Mouse (Mus musculus) kidney, embryonic 16.5 days (tissue): ENCODE data around the gene Aqp7. TPM values are rescaled to one million over a fixed set of nuclear protein-coding genes. Genes with fewer than 3 reads are reported as not detected.
A peak's percentile ranks its signal among the peaks of the same experiment; 100 is the strongest.

Source experiments
- ATAC-seq: fragments of 200-750 bp; cut with Nextera tagmentation; 2 replicates; pipeline ENCODE4 v1.8.0; 2017; ENCODE audit warnings: moderate TSS enrichment; ENCODE audit not compliant: low FRiP score, low TSS enrichment
- H3K27ac ChIP-seq: fragments of 300-500 bp; sonication (generic); 2 replicates; pipeline ENCODE4 v1.5.1; 2014; ENCODE audit warnings: low read length
- H3K27me3 ChIP-seq: fragments of 300-500 bp; sonication (generic); 2 replicates; pipeline ENCODE4 v1.6.1; 2014; ENCODE audit warnings: low read length, control low read depth, mixed read lengths; ENCODE audit not compliant: insufficient read depth
- H3K36me3 ChIP-seq: fragments of 300-500 bp; sonication (generic); 2 replicates; pipeline ENCODE4 v1.6.1; 2014; ENCODE audit warnings: low read length, control low read depth, mixed read lengths; ENCODE audit not compliant: insufficient read depth
- H3K4me1 ChIP-seq: fragments of 300-500 bp; sonication (generic); 2 replicates; pipeline ENCODE4 v1.6.1; 2014; ENCODE audit warnings: low read length, control low read depth, mixed read lengths; ENCODE audit not compliant: insufficient read depth
- H3K4me2 ChIP-seq: fragments of 300-500 bp; sonication (generic); replicated peaks from 2 replicates; pipeline ENCODE4 v1.6.1; 2014; ENCODE audit warnings: low read depth, low read length
- H3K4me3 ChIP-seq: fragments of 300-500 bp; sonication (generic); 2 replicates; pipeline ENCODE4 v1.5.1; 2014; ENCODE audit warnings: mild to moderate bottlenecking, low read length
- H3K9ac ChIP-seq: fragments of 300-500 bp; sonication (generic); replicated peaks from 2 replicates; pipeline ENCODE4 v1.6.1; 2014; ENCODE audit warnings: low read length
- H3K9me3 ChIP-seq: fragments of 300-500 bp; sonication (generic); 2 replicates; pipeline ENCODE4 v1.6.1; 2016; ENCODE audit warnings: low read length, control low read depth
- WGBS: fragments of 180-500 bp; shearing (Covaris S2); extraction: QIAGEN DNeasy Blood & Tissue Kit; methylation state at CpG from one replicate; pipeline ENCODE4 v1.1.7; 2014; 5-methylcytosine and 5-hydroxymethylcytosine counted together
- polyA plus RNA-seq: library from polyadenylated mRNA; unstranded; fragments of >200 nt; fragmentation: Nextera tagmentation; extraction: Ambion mirVana; gene quantifications from 2 replicates; pipeline ENCODE4 v1.2.1, GENCODE M21; 2015

Gene Aqp7
- polyA plus RNA-seq, 1 experiment from 2014 or later: 1.2 TPM

DNA sequence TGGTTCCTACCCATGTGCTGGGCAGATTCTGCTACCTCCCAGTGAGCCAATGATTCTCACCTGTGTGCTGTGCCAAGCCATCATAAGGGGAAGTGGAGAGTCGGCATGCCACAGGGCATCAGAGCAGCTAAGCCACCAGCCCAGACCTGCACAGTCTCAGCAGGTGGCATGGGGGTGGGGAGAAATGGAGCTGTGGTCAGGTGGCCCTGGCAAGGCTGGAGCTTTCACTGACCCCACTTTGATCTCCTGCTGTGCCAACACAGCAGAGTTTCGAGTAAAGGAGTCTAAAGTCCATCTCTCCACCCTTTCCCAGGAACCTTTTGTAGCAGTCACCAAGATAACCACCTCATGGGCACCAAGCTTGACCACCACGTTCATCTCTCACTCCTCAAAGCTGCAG is 20.1 kb downstream of the Aqp7 start:
- Histone ChIP-seq H3K9ac (no peak overlapping the region), H3K27ac (no peak overlapping the region), H3K36me3 (peaks cover 26% of the 10 kb centered on the region), H3K4me3 (no peak overlapping the region), H3K4me1 (no peaks in the 10 kb centered on the region), H3K27me3 (no peaks in the 10 kb centered on the region), H3K4me2 (no peak overlapping the region), H3K9me3 (no peaks in the 10 kb centered on the region)
- 86% methylated on average over 3 of the region's 3 CpGs for WGBS
- ATAC-seq: peak; percentile 76; the same call in 1 of the 2 replicates

DNA sequence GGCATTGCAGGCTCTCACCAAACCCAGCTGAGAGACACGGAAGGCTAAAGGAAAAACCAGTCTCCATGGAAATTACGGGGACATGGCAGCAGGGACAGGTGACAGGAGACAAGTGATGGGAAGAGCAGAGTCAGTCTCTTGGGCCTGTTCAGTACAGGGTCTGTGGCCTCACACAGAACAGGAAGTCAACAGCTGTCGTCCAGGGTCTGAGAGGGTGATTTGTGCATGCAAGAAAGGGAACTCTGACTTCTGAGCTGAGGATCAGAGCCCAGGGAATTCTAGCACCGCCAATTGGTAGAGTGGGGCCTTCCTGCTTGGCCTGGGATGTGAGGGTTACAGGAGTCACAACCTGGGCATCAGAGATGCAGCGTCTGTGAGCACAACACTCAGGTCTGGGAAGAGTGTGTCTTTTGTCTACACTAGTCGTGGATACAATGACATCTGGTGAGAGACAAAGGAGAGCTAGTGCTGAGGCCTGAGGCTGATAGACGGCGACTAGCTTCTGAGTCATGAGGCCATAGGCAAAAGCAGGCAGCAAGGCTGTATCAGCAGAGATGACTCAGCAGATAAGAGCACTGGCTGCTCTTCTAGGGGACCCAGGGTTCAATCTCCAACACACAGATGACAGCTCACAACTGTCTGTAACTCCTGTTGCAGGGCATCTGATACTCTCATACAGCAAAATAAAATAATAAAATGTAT is 21.7 kb downstream of the Aqp7 start:
- Histone ChIP-seq H3K4me3 (no peak overlapping the region), H3K36me3 (peaks cover 37% of the 10 kb centered on the region), H3K4me1 (no peaks in the 10 kb centered on the region), H3K9me3 (no peaks in the 10 kb centered on the region), H3K9ac (no peak overlapping the region), H3K27me3 (no peaks in the 10 kb centered on the region), H3K4me2 (no peak overlapping the region), H3K27ac (no peak overlapping the region)
- no peak for ATAC-seq
- 46% methylated on average over 8 of the region's 8 CpGs for WGBS

DNA sequence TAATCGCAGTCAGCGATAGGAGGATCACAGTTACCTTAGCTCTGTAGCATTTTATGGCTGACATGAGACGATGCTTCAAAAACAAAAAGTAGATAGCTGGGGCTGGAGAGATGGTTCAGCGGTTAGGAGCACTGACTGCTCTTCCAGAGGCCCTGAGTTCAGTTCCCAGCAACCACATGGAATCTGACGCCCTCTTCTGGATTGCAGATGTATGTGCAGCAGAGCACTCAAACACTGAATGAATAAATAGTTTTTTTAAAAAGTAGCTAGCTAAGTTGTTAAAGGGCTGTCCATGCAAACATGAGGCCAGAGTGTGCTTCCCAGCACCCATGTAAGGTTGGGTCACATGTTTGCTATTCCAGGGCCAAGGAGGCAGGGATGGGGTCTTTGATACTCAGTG is 26.8 kb downstream of the Aqp7 start:
- WGBS: 88% methylated on average over 5 of the region's 5 CpGs
- no peak overlapping the region for H3K4me3 ChIP-seq
- no peak overlapping the region for H3K9ac ChIP-seq
- H3K4me1 ChIP-seq: no peaks in the 10 kb centered on the region
- peaks cover 48% of the 10 kb centered on the region for H3K36me3 ChIP-seq
- no peaks in the 10 kb centered on the region for H3K27me3 ChIP-seq
- H3K4me2 ChIP-seq: no peak overlapping the region
- no peak for ATAC-seq
- no peak overlapping the region for H3K27ac ChIP-seq
- H3K9me3 ChIP-seq: no peaks in the 10 kb centered on the region

DNA sequence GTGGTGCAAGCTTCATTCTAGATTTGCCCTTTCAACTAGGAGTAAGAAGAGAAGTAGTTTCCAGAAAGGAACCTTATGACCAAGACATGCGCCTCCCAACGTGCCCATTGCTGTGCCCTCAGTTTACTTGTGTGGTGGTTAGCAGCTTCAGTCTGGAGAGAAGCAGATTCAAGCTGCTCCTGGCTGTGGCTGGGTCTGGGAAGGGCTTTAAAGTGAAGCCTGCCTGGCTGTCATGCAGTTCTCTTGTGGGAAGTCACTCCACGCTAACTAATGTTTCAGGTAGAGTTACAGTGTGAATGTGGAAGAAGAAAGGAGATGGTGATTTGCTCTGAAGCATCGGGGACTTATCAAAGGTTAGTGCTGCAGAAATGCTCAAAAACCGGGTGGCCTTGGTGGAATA is 32.1 kb downstream of the Aqp7 start:
- 94% methylated on average over 5 of the region's 5 CpGs for WGBS
- no peaks in the 10 kb centered on the region for H3K27me3 ChIP-seq
- no peak overlapping the region for H3K9ac ChIP-seq
- no peaks in the 10 kb centered on the region for H3K9me3 ChIP-seq
- no peak for ATAC-seq
- H3K4me1 ChIP-seq: no peaks in the 10 kb centered on the region
- H3K36me3 ChIP-seq: peaks cover 47% of the 10 kb centered on the region
- H3K4me3 ChIP-seq: no peak overlapping the region
- no peak overlapping the region for H3K27ac ChIP-seq
- no peak overlapping the region for H3K4me2 ChIP-seq

DNA sequence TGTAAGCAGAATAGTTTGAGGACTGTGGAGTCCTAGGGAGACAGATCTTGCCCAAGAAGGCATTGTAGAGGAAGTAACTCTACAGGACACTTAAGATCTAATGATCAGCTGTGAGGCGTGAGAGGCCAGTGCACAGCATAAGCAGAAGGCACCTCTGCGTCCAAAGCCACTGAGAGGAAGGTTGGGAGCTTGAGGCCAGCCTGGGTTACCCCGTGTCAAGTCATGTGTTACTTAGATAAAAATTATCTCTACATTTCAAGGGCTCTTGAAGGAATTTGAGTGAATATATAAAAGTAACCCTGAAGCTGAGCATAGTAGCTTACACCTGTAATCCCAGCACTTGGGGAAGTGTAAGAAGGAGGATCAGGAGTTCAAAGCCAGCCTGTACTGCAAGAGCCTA is 34.6 kb downstream of the Aqp7 start:
- no peak overlapping the region for H3K4me3 ChIP-seq
- no peak overlapping the region for H3K4me2 ChIP-seq
- no peak overlapping the region for H3K9ac ChIP-seq
- H3K27ac ChIP-seq: no peak overlapping the region
- peaks cover 54% of the 10 kb centered on the region for H3K36me3 ChIP-seq
- 86% methylated on average over 3 of the region's 3 CpGs for WGBS
- no peak for ATAC-seq
- H3K9me3 ChIP-seq: no peaks in the 10 kb centered on the region
- H3K4me1 ChIP-seq: no peaks in the 10 kb centered on the region
- H3K27me3 ChIP-seq: no peaks in the 10 kb centered on the region

DNA sequence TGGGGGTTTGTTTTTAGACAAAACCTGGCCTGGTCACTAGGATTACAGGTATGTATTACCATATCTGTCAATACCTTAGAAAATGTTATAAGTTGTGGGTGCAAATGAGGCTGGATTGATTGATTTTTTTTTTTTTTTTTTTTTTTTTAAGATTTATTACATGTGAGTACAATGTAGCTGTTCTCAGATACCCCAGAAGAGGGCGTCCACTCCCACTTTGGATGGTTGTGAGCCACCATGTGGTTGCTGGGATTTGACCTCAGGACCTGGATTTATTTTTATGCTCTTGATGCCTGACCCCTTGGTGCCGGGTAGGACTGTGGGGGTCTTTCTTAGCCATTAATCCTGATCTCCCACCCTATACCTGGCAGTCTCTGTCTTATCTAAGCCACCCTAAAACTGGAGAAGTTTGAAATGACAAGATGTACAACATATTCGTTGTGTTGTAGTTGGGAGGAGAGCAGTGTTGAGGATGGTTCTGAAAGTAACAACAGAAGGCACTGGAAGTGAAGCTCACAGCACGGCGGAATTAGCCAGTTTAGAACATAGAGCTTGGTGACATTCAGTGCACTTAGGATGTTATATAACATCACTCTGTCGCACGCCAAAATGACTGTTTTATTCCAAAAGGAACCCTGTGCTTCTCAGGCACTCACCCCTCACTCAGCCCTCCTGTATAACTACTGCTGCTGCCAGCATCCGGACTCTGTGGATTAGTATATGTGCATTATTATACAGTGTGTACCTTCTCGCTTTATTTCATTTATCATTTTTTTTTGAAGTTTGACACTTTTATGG is 46.9 kb downstream of the Aqp7 start:
- no peaks in the 10 kb centered on the region for H3K4me1 ChIP-seq
- H3K4me3 ChIP-seq: no peak overlapping the region
- no peak for ATAC-seq
- H3K4me2 ChIP-seq: no peak overlapping the region
- no peaks in the 10 kb centered on the region for H3K9me3 ChIP-seq
- H3K27me3 ChIP-seq: no peaks in the 10 kb centered on the region
- H3K36me3 ChIP-seq: peaks cover 79% of the 10 kb centered on the region
- no peak overlapping the region for H3K9ac ChIP-seq
- no peak overlapping the region for H3K27ac ChIP-seq
- WGBS: 87% methylated on average over 9 of the region's 9 CpGs

DNA sequence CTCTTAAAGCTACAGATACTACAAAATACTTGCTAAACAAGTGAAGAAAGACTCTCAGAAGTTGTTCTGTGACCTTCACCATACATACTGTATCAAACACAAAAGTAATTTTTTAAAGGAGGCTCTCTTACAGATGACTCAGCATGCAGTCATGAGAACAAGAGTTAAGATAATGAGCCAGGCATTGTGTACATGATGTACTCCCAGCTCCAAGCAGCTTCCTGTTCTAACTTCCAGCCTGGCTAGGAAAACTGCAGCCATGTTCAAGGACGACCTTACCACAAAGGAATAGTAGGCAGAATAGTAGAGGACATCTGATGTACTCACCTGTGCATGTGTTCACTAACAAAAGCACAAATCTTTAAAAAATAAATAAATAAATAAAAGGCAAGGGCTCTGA is 47.7 kb downstream of the Aqp7 start:
- no peak overlapping the region for H3K4me3 ChIP-seq
- no peak overlapping the region for H3K9ac ChIP-seq
- H3K4me1 ChIP-seq: no peaks in the 10 kb centered on the region
- no peak for ATAC-seq
- peaks cover 84% of the 10 kb centered on the region for H3K36me3 ChIP-seq
- 93% methylated on average over 1 of the region's 1 CpGs for WGBS
- no peaks in the 10 kb centered on the region for H3K9me3 ChIP-seq
- no peaks in the 10 kb centered on the region for H3K27me3 ChIP-seq
- H3K27ac ChIP-seq: no peak overlapping the region
- no peak overlapping the region for H3K4me2 ChIP-seq

DNA sequence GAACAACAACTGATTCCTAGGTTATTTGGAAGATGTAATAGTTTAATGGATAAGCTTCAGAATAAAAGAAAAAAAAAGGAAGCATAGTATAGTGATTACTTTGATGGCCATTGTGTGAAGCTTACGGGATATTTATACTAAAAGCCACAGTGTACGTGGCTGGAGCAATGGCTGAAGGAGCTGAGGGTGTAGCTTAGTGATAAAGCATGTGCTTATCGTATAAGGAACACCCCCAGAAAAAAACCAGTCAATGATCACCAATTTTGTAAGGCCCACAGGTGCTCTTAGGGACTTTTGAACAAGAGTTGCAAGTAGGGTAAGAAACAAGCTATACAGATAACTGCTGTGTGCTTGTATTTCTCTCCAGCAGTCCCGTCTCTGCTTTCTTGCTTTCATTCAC is 50.0 kb downstream of the Aqp7 start:
- Histone ChIP-seq H3K4me2 (no peak overlapping the region), H3K27me3 (no peaks in the 10 kb centered on the region), H3K9me3 (no peaks in the 10 kb centered on the region), H3K4me3 (no peak overlapping the region), H3K9ac (no peak overlapping the region), H3K27ac (no peak overlapping the region), H3K4me1 (no peaks in the 10 kb centered on the region), H3K36me3 (peaks cover 80% of the 10 kb centered on the region)
- 94% methylated on average over 4 of the region's 4 CpGs for WGBS
- no peak for ATAC-seq

DNA sequence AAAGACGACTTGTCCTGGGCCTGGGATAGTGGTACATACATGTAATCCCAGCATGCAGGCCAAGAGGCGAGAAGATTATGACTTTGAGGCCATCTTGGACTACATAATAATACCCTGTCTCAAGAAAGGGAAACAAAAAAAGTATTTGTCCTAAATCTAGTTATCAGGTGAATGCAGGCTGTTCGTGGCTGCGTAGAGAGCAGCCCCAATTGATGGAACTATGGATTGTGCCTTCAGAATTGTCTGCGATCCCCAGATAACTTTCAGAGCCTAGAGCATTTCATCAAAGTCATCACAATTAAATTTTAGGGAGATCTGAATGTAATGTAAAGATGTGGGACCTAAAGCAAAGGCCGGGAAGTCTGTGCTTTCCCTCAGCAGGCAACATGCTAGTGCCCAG is 51.6 kb downstream of the Aqp7 start:
- Histone ChIP-seq H3K4me2 (no peak overlapping the region), H3K36me3 (peaks cover 84% of the 10 kb centered on the region), H3K4me3 (no peak overlapping the region), H3K9me3 (no peaks in the 10 kb centered on the region), H3K27me3 (no peaks in the 10 kb centered on the region), H3K9ac (no peak overlapping the region), H3K27ac (no peak overlapping the region), H3K4me1 (no peaks in the 10 kb centered on the region)
- ATAC-seq: no peak
- 97% methylated on average over 6 of the region's 6 CpGs for WGBS

DNA sequence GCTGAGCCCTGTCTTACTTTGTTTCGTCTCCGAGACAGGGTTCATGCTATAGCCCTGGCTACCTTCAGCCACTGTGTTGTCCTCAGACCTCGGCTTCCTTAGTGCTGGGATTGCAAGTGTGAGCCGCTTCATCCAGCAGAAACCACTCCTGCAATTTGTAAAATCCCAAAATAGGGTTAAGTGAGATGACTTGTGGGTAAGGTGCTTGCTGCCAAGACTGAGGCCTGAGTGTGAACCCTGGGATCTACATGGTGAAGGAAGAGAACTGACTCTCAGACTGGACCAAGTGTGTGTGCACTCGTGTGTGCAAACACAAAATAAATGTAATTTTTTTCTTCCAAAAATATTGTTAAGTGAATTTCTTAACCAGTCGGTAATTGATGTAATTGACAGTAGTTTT is 58.3 kb downstream of the Aqp7 start:
- Histone ChIP-seq H3K9ac (no peak overlapping the region), H3K4me3 (no peak overlapping the region), H3K27me3 (no peaks in the 10 kb centered on the region), H3K9me3 (no peaks in the 10 kb centered on the region), H3K27ac (no peak overlapping the region), H3K4me1 (no peaks in the 10 kb centered on the region), H3K4me2 (no peak overlapping the region), H3K36me3 (peaks cover 82% of the 10 kb centered on the region)
- 83% methylated on average over 6 of the region's 6 CpGs for WGBS
- ATAC-seq: no peak
